Mouse (Mus musculus): Measurements from ENCODE around the gene Ddx39b. TPM values are rescaled to one million over a fixed set of nuclear protein-coding genes. Genes with fewer than 3 reads are reported as not detected.

Ddx39b gene
- polyA plus RNA-seq, 1 experiment from 2014 or later, result 127 TPM

GRCm38 (mm10) chr17:35263523-35263883 lies 22.0 kb downstream of the Ddx39b start:
- no peak for TF ChIP-seq CTCF (IDR thresholded peaks at IDR 0.05; ENCODE audit: low read depth)
- WGBS, result under 1% methylated on average over 31 of the region's 31 CpGs

DNA sequence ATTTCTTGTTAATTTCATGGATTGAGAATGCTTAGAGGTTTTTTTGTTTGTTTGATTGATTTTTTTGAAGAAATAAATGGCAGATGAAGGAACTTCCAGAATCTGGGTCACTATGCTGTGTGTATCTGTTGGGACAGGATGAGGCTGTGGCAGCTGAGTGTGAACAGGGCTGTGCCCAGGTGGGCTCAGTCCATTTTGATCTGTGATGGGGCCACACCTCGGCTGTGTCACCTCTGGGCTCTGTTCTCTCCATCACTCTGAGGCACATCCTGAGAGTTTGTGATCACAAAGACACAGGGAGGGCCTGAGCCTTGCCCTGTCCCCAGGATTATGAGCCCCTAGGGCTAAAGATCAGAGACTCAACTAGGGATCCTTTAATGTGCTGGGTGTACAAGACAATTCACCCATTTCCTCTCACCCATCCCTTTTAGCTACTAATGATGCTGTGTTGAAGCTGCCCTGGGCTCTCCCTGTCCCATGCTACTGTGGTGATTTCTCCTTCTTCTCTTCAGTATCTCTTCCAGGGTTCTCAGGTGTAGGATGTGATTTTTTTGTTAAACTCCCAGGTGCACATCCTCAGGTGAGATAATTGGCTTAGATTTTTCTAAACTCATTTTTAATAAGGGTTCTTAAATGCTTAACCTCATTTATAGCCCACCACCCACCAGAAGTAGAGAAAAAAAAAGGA lies 26.0 kb downstream of the Ddx39b start:
- H3K4me2 ChIP-seq (replicated peaks; ENCODE audit: low read depth), result no peak overlapping the region
- WGBS, result 62% methylated on average over 1 of the region's 1 CpGs
- ATAC-seq, result no peak

More at GRCm38 (mm10) chr17:35263523-35263883, 22.0 kb downstream of the Ddx39b start:
- peak overlapping the region; percentile 84 for H3K4me3 ChIP-seq (ENCODE audit: low read depth, low read length)
- peaks cover 13% of the 10 kb centered on the region; the same call in 1 of the 2 replicates for H3K36me3 ChIP-seq (ENCODE audit: control insufficient read depth, insufficient read depth)
- H3K9ac ChIP-seq (ENCODE audit: low read depth, low read length), result peak overlapping the region; percentile 68
- H3K9me3 ChIP-seq (ENCODE audit: control insufficient read depth), result no peaks in the 10 kb centered on the region
- no peaks in the 10 kb centered on the region for H3K27me3 ChIP-seq (replicated peaks; ENCODE audit: control insufficient read depth, insufficient read depth, low read length)
- peak overlapping the region; percentile 100 for H3K4me2 ChIP-seq (replicated peaks; ENCODE audit: low read depth)
- H3K4me1 ChIP-seq (replicated peaks; ENCODE audit: control insufficient read depth, insufficient read depth, low read length), result no peaks in the 10 kb centered on the region
- peak overlapping the region; percentile 89 for H3K27ac ChIP-seq (ENCODE audit: low read depth, low read length)
- peak; percentile 42 for ATAC-seq

DNA sequence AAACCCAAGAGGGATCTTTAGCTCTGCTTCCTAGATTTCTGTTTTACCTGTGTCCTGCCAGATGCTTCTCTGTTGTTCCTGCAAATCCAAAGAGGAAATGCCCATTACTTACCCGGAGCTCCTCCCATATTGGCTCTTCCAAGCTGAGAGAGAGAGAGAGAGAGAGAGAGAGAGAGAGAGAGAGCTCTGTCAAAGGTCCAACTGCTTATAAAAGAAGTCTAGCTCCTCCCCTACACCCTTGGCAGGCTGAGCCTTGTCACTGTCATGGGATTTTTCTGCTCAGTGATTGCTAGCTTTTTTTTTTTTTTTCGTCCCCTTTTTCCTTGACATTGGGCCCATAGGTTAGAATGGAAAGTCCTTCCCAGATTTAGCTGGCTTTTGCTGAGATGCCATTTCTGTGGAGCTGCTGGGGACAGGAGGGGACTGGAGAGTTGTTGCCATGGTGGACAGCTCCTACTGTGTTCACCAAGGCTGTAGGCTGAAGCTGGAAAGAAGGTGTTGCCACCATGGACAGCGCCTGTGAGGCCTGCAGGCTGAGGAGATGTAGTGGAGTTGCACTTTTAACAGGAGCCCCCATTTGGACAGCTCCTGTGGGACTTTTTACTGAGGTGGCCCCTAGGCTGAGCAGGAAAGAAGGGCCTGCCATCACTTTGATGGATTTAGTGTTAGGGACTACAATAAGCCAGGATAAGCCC lies 28.3 kb downstream of the Ddx39b start:
- no peak overlapping the region for H3K4me3 ChIP-seq (ENCODE audit: low read depth, low read length)
- 30% methylated on average over 3 of the region's 3 CpGs for WGBS
- no peak for TF ChIP-seq CTCF (IDR thresholded peaks at IDR 0.05; ENCODE audit: low read depth)
- no peaks in the 10 kb centered on the region for H3K27me3 ChIP-seq (replicated peaks; ENCODE audit: control insufficient read depth, insufficient read depth, low read length)
- H3K9ac ChIP-seq (ENCODE audit: low read depth, low read length), result no peak overlapping the region
- peaks cover 13% of the 10 kb centered on the region; the same call in 1 of the 2 replicates for H3K36me3 ChIP-seq (ENCODE audit: control insufficient read depth, insufficient read depth)
- H3K4me2 ChIP-seq (replicated peaks; ENCODE audit: low read depth), result no peak overlapping the region
- H3K4me1 ChIP-seq (replicated peaks; ENCODE audit: control insufficient read depth, insufficient read depth, low read length), result no peaks in the 10 kb centered on the region
- ATAC-seq, result 0 out of 2 replicates have a peak, but pooled peaks have one; percentile 39
- H3K9me3 ChIP-seq (ENCODE audit: control insufficient read depth), result no peaks in the 10 kb centered on the region
- H3K27ac ChIP-seq (ENCODE audit: low read depth, low read length), result no peak overlapping the region

More for the DNA sequence above, 26.0 kb downstream of the Ddx39b start:
- no peak for TF ChIP-seq CTCF (IDR thresholded peaks at IDR 0.05; ENCODE audit: low read depth)
- Histone ChIP-seq H3K36me3 (ENCODE audit: control insufficient read depth, insufficient read depth) (peaks cover 13% of the 10 kb centered on the region; the same call in 1 of the 2 replicates), H3K4me3 (ENCODE audit: low read depth, low read length) (no peak overlapping the region), H3K9ac (ENCODE audit: low read depth, low read length) (no peak overlapping the region), H3K27me3 (replicated peaks; ENCODE audit: control insufficient read depth, insufficient read depth, low read length) (no peaks in the 10 kb centered on the region), H3K4me1 (replicated peaks; ENCODE audit: control insufficient read depth, insufficient read depth, low read length) (no peaks in the 10 kb centered on the region), H3K9me3 (ENCODE audit: control insufficient read depth) (no peaks in the 10 kb centered on the region), H3K27ac (ENCODE audit: low read depth, low read length) (no peak overlapping the region)

- Histone ChIP-seq H3K9me3 (ENCODE audit: control insufficient read depth) (no peaks in the 10 kb centered on the region), H3K4me1 (replicated peaks; ENCODE audit: control insufficient read depth, insufficient read depth, low read length) (no peaks in the 10 kb centered on the region), H3K9ac (ENCODE audit: low read depth, low read length) (no peak overlapping the region), H3K27ac (ENCODE audit: low read depth, low read length) (no peak overlapping the region), H3K4me3 (ENCODE audit: low read depth, low read length) (no peak overlapping the region), H3K27me3 (replicated peaks; ENCODE audit: control insufficient read depth, insufficient read depth, low read length) (0 out of 2 replicates have a peak, but pooled peaks cover 9% of the 10 kb centered on the region), H3K36me3 (ENCODE audit: control insufficient read depth, insufficient read depth) (no peaks in the 10 kb centered on the region), H3K4me2 (replicated peaks; ENCODE audit: low read depth) (no peak overlapping the region)
- 64% methylated on average over 3 of the region's 3 CpGs for WGBS
- no peak for TF ChIP-seq CTCF (IDR thresholded peaks at IDR 0.05; ENCODE audit: low read depth)
- ATAC-seq, result no peak
These were observed 30.7 kb downstream of the Ddx39b start for GRCm38 (mm10) chr17:35272249-35272648.

GRCm38 (mm10) chr17:35274770-35275169 lies 33.2 kb downstream of the Ddx39b start:
- H3K9me3 ChIP-seq (ENCODE audit: control insufficient read depth), result no peaks in the 10 kb centered on the region
- no peak overlapping the region for H3K9ac ChIP-seq (ENCODE audit: low read depth, low read length)
- H3K27ac ChIP-seq (ENCODE audit: low read depth, low read length), result no peak overlapping the region
- no peaks in the 10 kb centered on the region for H3K36me3 ChIP-seq (ENCODE audit: control insufficient read depth, insufficient read depth)
- H3K4me3 ChIP-seq (ENCODE audit: low read depth, low read length), result no peak overlapping the region
- 4% methylated on average over 11 of the region's 11 CpGs for WGBS
- peak; percentile 94 for TF ChIP-seq CTCF (IDR thresholded peaks at IDR 0.05; ENCODE audit: low read depth)
- H3K4me2 ChIP-seq (replicated peaks; ENCODE audit: low read depth), result no peak overlapping the region
- H3K27me3 ChIP-seq (replicated peaks; ENCODE audit: control insufficient read depth, insufficient read depth, low read length), result 0 out of 2 replicates have a peak, but pooled peaks cover 9% of the 10 kb centered on the region
- no peaks in the 10 kb centered on the region for H3K4me1 ChIP-seq (replicated peaks; ENCODE audit: control insufficient read depth, insufficient read depth, low read length)
- ATAC-seq, result peak; percentile 38; the same call in 1 of the 2 replicates

GRCm38 (mm10) chr17:35276304-35276864 lies 34.8 kb downstream of the Ddx39b start:
- no peak overlapping the region for H3K4me3 ChIP-seq (ENCODE audit: low read depth, low read length)
- H3K27me3 ChIP-seq (replicated peaks; ENCODE audit: control insufficient read depth, insufficient read depth, low read length), result 0 out of 2 replicates have a peak, but pooled peaks cover 9% of the 10 kb centered on the region
- H3K9ac ChIP-seq (ENCODE audit: low read depth, low read length), result no peak overlapping the region
- 14% methylated on average over 13 of the region's 13 CpGs for WGBS
- no peak for ATAC-seq
- no peaks in the 10 kb centered on the region for H3K36me3 ChIP-seq (ENCODE audit: control insufficient read depth, insufficient read depth)
- H3K4me2 ChIP-seq (replicated peaks; ENCODE audit: low read depth), result no peak overlapping the region
- no peaks in the 10 kb centered on the region for H3K9me3 ChIP-seq (ENCODE audit: control insufficient read depth)
- TF ChIP-seq CTCF (IDR thresholded peaks at IDR 0.05; ENCODE audit: low read depth), result no peak
- H3K4me1 ChIP-seq (replicated peaks; ENCODE audit: control insufficient read depth, insufficient read depth, low read length), result no peaks in the 10 kb centered on the region
- H3K27ac ChIP-seq (ENCODE audit: low read depth, low read length), result no peak overlapping the region
